Mouse (Mus musculus): Measurements from ENCODE around the gene Fgd2. TPM values are rescaled to one million over a fixed set of nuclear protein-coding genes. Genes with fewer than 3 reads are reported as not detected.

Fgd2 gene
- polyA plus RNA-seq, 1 experiment = not detected

DNA sequence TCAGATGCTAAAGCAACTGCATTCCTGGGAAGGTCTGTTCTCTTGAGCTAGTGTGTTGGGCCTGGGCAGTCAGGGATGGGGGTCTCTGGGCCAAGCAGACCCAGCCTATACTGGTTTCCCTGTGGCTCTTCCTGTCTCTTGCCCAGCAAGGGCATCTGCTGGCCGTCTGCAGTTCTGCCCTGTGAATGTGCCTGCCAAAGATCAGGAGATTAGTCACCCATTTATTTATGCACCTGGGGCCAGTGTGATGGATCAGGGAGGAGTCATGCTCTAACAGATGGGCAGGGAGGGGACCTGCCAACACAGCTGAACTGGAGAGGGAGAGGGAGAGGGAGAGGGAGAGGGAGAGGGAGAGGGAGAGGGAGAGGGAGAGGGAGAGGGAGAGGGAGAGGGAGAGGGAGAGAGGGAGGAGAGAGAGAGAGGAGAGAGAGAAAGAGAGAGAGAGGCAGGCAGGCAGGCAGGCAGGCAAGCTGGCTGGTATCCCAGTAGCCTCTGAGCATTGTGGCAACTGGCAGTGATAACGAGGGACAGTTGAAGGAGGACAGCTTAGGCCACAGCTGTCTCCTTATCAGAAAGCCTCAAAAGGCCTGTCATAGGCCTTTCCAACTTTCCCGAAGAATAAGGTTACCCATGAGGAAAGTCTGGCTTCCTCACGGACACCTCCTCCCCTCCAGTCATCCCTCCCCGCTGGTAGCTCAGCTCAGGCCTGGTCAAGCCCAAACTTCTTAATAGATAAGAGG lies 29.9 kb upstream of the Fgd2 start:
- TF ChIP-seq POLR2A (IDR thresholded peaks at IDR 0.05; ENCODE audit: insufficient read depth, low read depth, low read length) = no peak
- WGBS = 33% methylated on average over 5 of the region's 5 CpGs
- Histone ChIP-seq H3K27ac (ENCODE audit: insufficient read depth, low read depth, low read length) (0 out of 2 replicates have a peak overlapping the region, but pooled peaks have one; percentile 9), H3K4me3 (ENCODE audit: insufficient read depth, low read depth, low read length) (no peak overlapping the region), H3K4me1 (ENCODE audit: control insufficient read depth, insufficient read depth, low read length) (peaks cover 36% of the 10 kb centered on the region)

DNA sequence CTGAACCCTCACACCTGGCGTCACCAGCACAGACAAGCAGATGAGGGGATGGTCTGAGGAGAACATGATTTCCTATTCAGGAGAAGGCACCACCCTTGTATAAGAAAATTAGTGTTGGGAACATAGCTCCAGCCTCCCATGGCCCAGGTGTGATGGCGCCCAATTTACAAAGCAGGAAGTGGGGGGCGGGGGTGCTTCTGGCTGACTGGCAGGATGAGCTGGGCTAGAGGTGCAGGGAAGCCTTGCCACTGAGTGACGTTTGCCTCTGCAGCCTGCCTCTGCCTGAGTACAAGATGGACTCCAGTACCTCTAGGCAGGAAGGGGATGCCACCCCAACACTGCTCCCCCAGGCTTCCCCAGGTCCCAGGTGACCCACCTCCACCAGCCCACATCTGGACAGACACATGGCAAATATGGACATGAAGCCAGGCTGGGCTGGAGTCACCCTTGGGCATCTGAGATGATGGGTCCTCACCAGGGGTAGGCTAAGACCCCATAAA lies 28.5 kb upstream of the Fgd2 start:
- H3K27ac ChIP-seq (ENCODE audit: insufficient read depth, low read depth, low read length) = no peak overlapping the region
- 87% methylated on average over 4 of the region's 4 CpGs for WGBS
- no peak overlapping the region for H3K4me3 ChIP-seq (ENCODE audit: insufficient read depth, low read depth, low read length)
- TF ChIP-seq CTCF (IDR thresholded peaks at IDR 0.05; ENCODE audit: insufficient read depth, low read depth, low read length) (no peak), POLR2A (IDR thresholded peaks at IDR 0.05; ENCODE audit: insufficient read depth, low read depth, low read length) (no peak)
- peaks cover 33% of the 10 kb centered on the region for H3K4me1 ChIP-seq (ENCODE audit: control insufficient read depth, insufficient read depth, low read length)

GRCm38 (mm10) chr17:29336266-29336990 lies 24.3 kb upstream of the Fgd2 start:
- Histone ChIP-seq H3K4me3 (ENCODE audit: insufficient read depth, low read depth, low read length) (no peak overlapping the region), H3K4me1 (ENCODE audit: control insufficient read depth, insufficient read depth, low read length) (peaks cover 41% of the 10 kb centered on the region), H3K27ac (ENCODE audit: insufficient read depth, low read depth, low read length) (no peak overlapping the region)
- TF ChIP-seq CTCF (IDR thresholded peaks at IDR 0.05; ENCODE audit: insufficient read depth, low read depth, low read length) = no peak
- TF ChIP-seq POLR2A (IDR thresholded peaks at IDR 0.05; ENCODE audit: insufficient read depth, low read depth, low read length) = no peak
- WGBS = 80% methylated on average over 19 of the region's 19 CpGs

DNA sequence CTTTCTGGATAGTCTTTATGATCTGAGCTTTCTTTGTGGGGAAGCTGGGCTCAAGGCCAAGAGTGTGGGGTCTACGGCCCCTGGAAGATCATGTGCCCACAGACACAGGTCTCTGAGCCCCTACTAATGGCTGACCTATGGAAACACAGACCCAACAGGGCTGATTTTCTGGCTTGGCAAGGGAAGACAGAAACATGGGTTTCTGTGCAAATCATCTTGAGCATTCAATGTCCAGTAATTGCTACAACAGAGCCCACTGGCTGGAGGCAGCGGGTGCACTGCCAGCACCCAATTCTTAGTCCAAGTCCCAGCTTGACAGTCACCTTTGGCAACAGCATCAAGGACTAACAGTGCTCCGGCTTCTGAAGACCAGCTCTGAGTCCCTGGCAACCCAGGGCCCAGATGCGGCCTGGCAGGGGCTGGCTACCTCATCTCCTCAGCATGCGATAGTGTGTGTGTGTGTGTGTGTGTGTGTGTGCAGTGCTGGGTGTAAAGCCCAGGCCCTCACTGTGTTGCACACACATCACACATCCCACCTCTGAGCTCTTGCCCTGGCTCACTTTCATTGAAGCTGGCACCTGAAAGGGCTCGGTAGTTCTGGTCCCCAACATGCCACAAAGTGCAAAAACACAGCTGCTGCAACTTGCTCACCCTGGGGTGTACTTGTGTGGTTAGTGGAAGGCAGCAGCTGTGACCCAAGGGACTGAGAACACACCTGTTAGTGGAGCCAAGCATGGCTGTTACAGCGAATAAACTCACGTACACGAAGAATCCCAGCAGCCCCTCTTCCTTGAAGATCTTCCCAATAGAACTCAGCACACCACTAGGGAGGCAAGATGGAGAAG lies 22.5 kb upstream of the Fgd2 start:
- WGBS = 54% methylated on average over 9 of the region's 9 CpGs

GRCm38 (mm10) chr17:29339170-29339768 lies 21.4 kb upstream of the Fgd2 start:
- WGBS = 37% methylated on average over 11 of the region's 11 CpGs
- Histone ChIP-seq H3K4me3 (ENCODE audit: insufficient read depth, low read depth, low read length) (no peak overlapping the region), H3K4me1 (ENCODE audit: control insufficient read depth, insufficient read depth, low read length) (peaks cover 52% of the 10 kb centered on the region), H3K27ac (ENCODE audit: insufficient read depth, low read depth, low read length) (no peak overlapping the region)
- no peak for TF ChIP-seq POLR2A (IDR thresholded peaks at IDR 0.05; ENCODE audit: insufficient read depth, low read depth, low read length)

More for the DNA sequence above, 22.5 kb upstream of the Fgd2 start:
- H3K4me3 ChIP-seq (ENCODE audit: insufficient read depth, low read depth, low read length) = no peak overlapping the region
- TF ChIP-seq CTCF (IDR thresholded peaks at IDR 0.05; ENCODE audit: insufficient read depth, low read depth, low read length) = no peak
- no peak for TF ChIP-seq POLR2A (IDR thresholded peaks at IDR 0.05; ENCODE audit: insufficient read depth, low read depth, low read length)
- peaks cover 51% of the 10 kb centered on the region for H3K4me1 ChIP-seq (ENCODE audit: control insufficient read depth, insufficient read depth, low read length)
- H3K27ac ChIP-seq (ENCODE audit: insufficient read depth, low read depth, low read length) = 0 out of 2 replicates have a peak overlapping the region, but pooled peaks have one; percentile 1

DNA sequence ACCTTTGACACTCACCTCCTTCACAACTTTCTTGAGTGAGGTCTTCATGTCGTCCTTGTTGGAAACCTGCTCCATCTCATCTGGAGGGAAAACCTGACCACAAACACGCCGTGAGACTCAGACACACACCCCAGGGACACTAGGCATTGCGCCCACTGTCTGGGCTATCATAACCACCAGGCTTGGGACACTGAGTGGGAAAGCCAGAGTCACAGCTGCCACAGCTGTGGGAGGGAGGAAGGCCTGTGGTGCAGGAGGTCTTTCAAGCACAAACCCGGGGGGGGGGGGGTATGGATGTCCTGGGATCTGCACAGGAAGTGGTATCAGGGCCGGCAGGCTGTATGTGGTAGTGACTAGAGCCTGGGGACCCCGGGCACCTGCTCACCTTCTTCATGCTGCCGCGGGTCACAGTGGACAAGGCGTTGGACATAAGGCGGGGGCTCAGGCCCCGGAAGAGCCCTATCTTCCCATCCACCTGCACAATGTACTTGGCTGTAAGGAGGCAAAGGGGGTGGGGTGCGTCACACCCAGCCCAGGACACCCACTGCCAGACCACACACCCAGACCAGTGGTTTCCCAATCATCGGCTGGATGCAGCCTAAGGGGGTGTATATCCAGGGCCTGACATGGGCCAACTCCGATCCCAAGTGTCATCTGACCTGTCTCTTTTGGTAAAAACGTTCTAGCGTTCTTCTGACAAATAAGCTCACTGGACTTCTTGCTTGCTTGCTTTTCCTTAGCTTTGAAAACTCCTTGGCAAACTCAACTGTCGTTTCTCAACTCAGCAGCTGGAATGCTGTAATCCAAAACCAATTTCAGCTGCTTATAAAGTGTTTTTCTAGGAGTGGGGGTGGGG lies 20.1 kb upstream of the Fgd2 start:
- 70% methylated on average over 18 of the region's 18 CpGs for WGBS
- TF ChIP-seq POLR2A (IDR thresholded peaks at IDR 0.05; ENCODE audit: insufficient read depth, low read depth, low read length) (no peak), CTCF (IDR thresholded peaks at IDR 0.05; ENCODE audit: insufficient read depth, low read depth, low read length) (no peak)
- no peak overlapping the region for H3K27ac ChIP-seq (ENCODE audit: insufficient read depth, low read depth, low read length)
- peaks cover 56% of the 10 kb centered on the region for H3K4me1 ChIP-seq (ENCODE audit: control insufficient read depth, insufficient read depth, low read length)
- no peak overlapping the region for H3K4me3 ChIP-seq (ENCODE audit: insufficient read depth, low read depth, low read length)

- WGBS = 10% methylated on average over 9 of the region's 9 CpGs
- H3K27ac ChIP-seq (ENCODE audit: insufficient read depth, low read depth, low read length) = peak overlapping the region; percentile 55
- TF ChIP-seq POLR2A (IDR thresholded peaks at IDR 0.05; ENCODE audit: insufficient read depth, low read depth, low read length) (no peak), CTCF (IDR thresholded peaks at IDR 0.05; ENCODE audit: insufficient read depth, low read depth, low read length) (no peak)
- 0 out of 2 replicates have a peak overlapping the region, but pooled peaks have one; percentile 11 for H3K4me3 ChIP-seq (ENCODE audit: insufficient read depth, low read depth, low read length)
- peaks cover 55% of the 10 kb centered on the region for H3K4me1 ChIP-seq (ENCODE audit: control insufficient read depth, insufficient read depth, low read length)
These were observed 19.1 kb upstream of the Fgd2 start for GRCm38 (mm10) chr17:29341591-29342003.
